Mouse (Mus musculus) megakaryocyte, embryonic 14.5 days (primary cell): Measurements from ENCODE around the gene Kif5c.

ENCODE experiments used
- FLI1 ChIP-seq: IDR thresholded peaks from 2 replicates; pipeline ENCODE4 v1.6.1; 2012; ENCODE audit warnings: low read length, inconsistent platforms, mixed read lengths
- GATA1 ChIP-seq: IDR thresholded peaks from 3 replicates; pipeline ENCODE4 v1.6.1; 2012; ENCODE audit warnings: mixed read lengths, low read length, inconsistent platforms, borderline replicate concordance

DNA sequence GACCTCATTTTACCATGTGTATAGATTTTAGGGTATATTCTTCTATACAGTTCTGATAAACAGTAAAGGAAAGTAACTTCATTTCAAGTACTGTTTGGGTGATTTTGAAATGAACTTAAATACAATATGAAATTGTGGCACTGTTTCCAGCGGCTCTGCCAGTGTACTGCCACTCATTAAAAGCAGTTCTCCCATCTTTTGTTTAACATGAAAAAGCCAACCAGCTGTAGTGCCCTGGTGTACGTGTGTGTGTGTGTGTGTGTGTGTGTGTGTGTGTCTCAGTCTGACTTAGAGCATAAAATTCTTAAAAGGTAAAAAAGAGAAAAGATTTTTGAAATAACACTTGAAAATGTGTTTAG lies 110.5 kb downstream of the Kif5c start:
- TF ChIP-seq GATA1 (no peak), FLI1 (no peak)
